Mouse (Mus musculus): ENCODE measurements at regions not wholly inside any gene's neighbourhood (a gene's known extent, or its start where the extent isn't known, plus 50 kb on each side); places are given as distances from the start of the nearest gene placed in this dataset.

GRCm38 (mm10) chr11:34887587-34887986 is 54.1 kb upstream of the Spdl1 start:
- Histone ChIP-seq H3K4me2 (replicated peaks; ENCODE audit: low read depth, low read length) (no peak overlapping the region), H3K9ac (ENCODE audit: low read depth, low read length) (no peak overlapping the region), H3K36me3 (ENCODE audit: control insufficient read depth, insufficient read depth, low read length) (no peaks in the 10 kb centered on the region), H3K27ac (ENCODE audit: low read depth, low read length) (no peak overlapping the region), H3K4me3 (ENCODE audit: low read length) (no peak overlapping the region), H3K9me3 (ENCODE audit: control insufficient read depth, low read length) (no peaks in the 10 kb centered on the region), H3K4me1 (ENCODE audit: control insufficient read depth, insufficient read depth, low read length) (no peaks in the 10 kb centered on the region), H3K27me3 (ENCODE audit: control insufficient read depth, insufficient read depth, low read length) (no peaks in the 10 kb centered on the region)
- 74% methylated on average over 3 of the region's 3 CpGs for WGBS
- ATAC-seq (ENCODE audit: low FRiP score, low TSS enrichment) = no peak
